Comparison of ENCODE assay signal across 8 mouse cellular contexts in the genomic region with DNA sequence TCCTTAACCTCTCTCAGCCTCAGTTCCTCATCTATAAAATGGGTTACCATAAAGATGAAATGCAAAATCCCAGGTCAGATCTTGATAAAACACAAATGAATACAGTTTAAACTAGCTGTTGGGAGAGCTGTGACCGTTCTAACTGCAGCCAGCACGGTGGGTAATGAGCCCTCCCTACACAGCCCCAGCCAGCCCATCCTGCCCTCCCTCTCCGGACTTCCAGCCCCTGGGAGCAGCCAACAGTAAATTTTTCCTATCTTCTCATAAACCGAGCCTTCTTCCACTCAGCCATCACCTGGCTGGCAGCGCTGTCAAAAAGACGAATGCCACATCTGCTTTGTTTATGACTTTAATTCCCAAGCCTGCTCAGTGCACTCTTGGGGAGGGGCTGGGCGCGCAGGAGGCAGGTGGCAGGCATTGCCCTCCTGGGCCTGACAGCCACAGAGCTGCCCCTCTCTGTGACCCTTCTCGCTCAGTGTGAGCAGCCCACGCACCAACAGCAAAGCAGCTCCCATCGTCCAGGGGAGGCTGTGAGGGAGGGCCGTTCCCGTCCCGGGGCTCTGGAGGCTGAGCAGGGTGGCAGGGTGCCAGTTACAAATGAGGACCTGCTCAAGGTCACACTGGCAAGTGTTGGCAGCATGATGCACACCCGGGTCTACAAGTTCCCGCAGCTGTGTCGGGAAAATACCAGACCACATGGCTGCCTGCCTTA.
A peak's percentile ranks its signal among the peaks of the same experiment; 100 is the strongest.
DNase-seq lines count a peak whose midpoint lies in the region.
"Had no signal": no experiment of that assay in that cellular context is flagged by ENCODE, and none has a peak within 500 bp of the region (broad histone marks: within the 10 kb centered on the region; RNA-seq: fewer than 3 reads in every experiment).

No protein-coding gene starts in this region.

- DNase-seq in adrenal gland, adult (ENCODE audit: inconsistent age in 2 of 2, low spot score in 1 of 2): peak; percentile 68 to 70
- DNase-seq in adrenal gland, adult 2 months: peak; percentile 48
- DNase-seq in heart, postnatal 4 days: peak; percentile 74
- DNase-seq in kidney, postnatal 10 days: peak; percentile 69
- no peak for DNase-seq in right cerebral cortex, adult 2 months (ENCODE audit: low spot score in 2 of 2)
- no peak for DNase-seq in layer of hippocampus, postnatal 25 days (ENCODE audit: extremely low spot score in 1 of 2, low spot score in 1 of 2)
- no peak for DNase-seq in right cerebral cortex, adult 18-20 months
- DNase-seq: thymus, postnatal 14 days had no signal

Comparison
In these comparisons a context has a peak if more than half of its experiments do, and no peak if none do; other contexts are left out.
1. DNase-seq: peak in adrenal gland, adult (2 of 2), adrenal gland, adult 2 months (single experiment), heart, postnatal 4 days (single experiment) and kidney, postnatal 10 days (single experiment); none in right cerebral cortex, adult 2 months (0 of 2), layer of hippocampus, postnatal 25 days (0 of 2) and right cerebral cortex, adult 18-20 months (single experiment).